Mouse (Mus musculus) CH12.LX (cell line): ENCODE data around the gene Tmem151b. TPM values are rescaled to one million over a fixed set of nuclear protein-coding genes. Genes with fewer than 3 reads are reported as not detected.

ENCODE experiments used
- DNase-seq: peaks from one replicate; pipeline ENCODE4 v3.0.0-alpha.2; 2013; ENCODE audit errors: extremely low read depth
- H3K27ac ChIP-seq: 2 replicates; pipeline ENCODE4 v1.5.1; 2012; ENCODE audit warnings: low read depth, mild to moderate bottlenecking, control low read depth, moderate library complexity; ENCODE audit not compliant: insufficient read depth
- H3K27me3 ChIP-seq: replicated peaks from 2 replicates; pipeline ENCODE3; 2012; ENCODE audit warnings: inconsistent platforms
- H3K36me3 ChIP-seq, 2 experiments: replicated peaks in 1 of 2; 2 replicates each; pipeline versions ENCODE3 to v1.6.1; 2012; ENCODE audit warnings: inconsistent platforms in 1 of 2, low read length in 1 of 2, mild to moderate bottlenecking in 1 of 2, mixed read lengths in 1 of 2, moderate library complexity in 1 of 2; ENCODE audit not compliant: control insufficient read depth in 1 of 2, insufficient read depth in 1 of 2
- H3K4me1 ChIP-seq, 2 experiments: 2 replicates each; pipeline ENCODE4 v1.6.1; 2012; ENCODE audit warnings: inconsistent platforms in 1 of 2, moderate library complexity in 1 of 2; ENCODE audit not compliant: insufficient read depth in 2 of 2, control insufficient read depth in 1 of 2
- H3K4me2 ChIP-seq: 2 replicates; pipeline ENCODE4 v1.6.1; 2012; ENCODE audit warnings: low read depth, mild to moderate bottlenecking, control low read depth; ENCODE audit not compliant: poor library complexity, insufficient read depth, severe bottlenecking
- H3K4me3 ChIP-seq, 3 experiments: fragments of 150-350 bp in 1 of 3; sonication (generic) in 1 of 3; replicated peaks in 1 of 3; 2 replicates each; pipeline versions ENCODE3 to v1.5.1; 2011 to 2012; ENCODE audit warnings: low read depth in 2 of 3, low read length in 2 of 3, mild to moderate bottlenecking in 2 of 3, moderate library complexity in 2 of 3, control low read depth in 1 of 3, improper control_type of control experiment in 1 of 3, inconsistent platforms in 1 of 3, mixed read lengths in 1 of 3; ENCODE audit not compliant: poor library complexity in 1 of 3
- H3K79me2 ChIP-seq: replicated peaks from 2 replicates; pipeline ENCODE4 v1.6.1; 2012; ENCODE audit warnings: mild to moderate bottlenecking, moderate library complexity; ENCODE audit not compliant: control insufficient read depth, poor library complexity, insufficient read depth, severe bottlenecking; ENCODE audit errors: extremely low read depth
- H3K9ac ChIP-seq: 2 replicates; pipeline ENCODE4 v1.6.1; 2012; ENCODE audit warnings: low read depth, mild to moderate bottlenecking, control low read depth, moderate library complexity; ENCODE audit not compliant: insufficient read depth
- H3K9me3 ChIP-seq: replicated peaks from 2 replicates; pipeline ENCODE3; 2012; ENCODE audit warnings: low read length, inconsistent platforms, mixed read lengths
- BHLHE40 ChIP-seq: IDR thresholded peaks from 2 replicates; pipeline ENCODE4 v1.6.1; 2011; ENCODE audit warnings: mild to moderate bottlenecking, low read depth, low read length, improper control_type of control experiment
- CHD1 ChIP-seq: IDR thresholded peaks from 2 replicates; pipeline ENCODE4 v1.6.1; 2012; ENCODE audit warnings: low read depth, low read length, improper control_type of control experiment, inconsistent platforms
- CHD2 ChIP-seq: IDR thresholded peaks from 2 replicates; pipeline ENCODE4 v1.6.1; 2011; ENCODE audit warnings: low read length, improper control_type of control experiment
- E2F4 ChIP-seq: IDR thresholded peaks from 2 replicates; pipeline ENCODE4 v1.6.1; 2011; ENCODE audit warnings: low read depth, low read length, improper control_type of control experiment; ENCODE audit not compliant: insufficient replicate concordance
- ELF1 ChIP-seq: IDR thresholded peaks from 2 replicates; pipeline ENCODE4 v1.6.1; 2014; ENCODE audit warnings: low read depth, mild to moderate bottlenecking, inconsistent platforms, low read length, improper control_type of control experiment
- EP300 ChIP-seq: IDR thresholded peaks from 2 replicates; pipeline ENCODE4 v1.6.1; 2011; ENCODE audit warnings: low read length, improper control_type of control experiment
- ETS1 ChIP-seq: conservative IDR thresholded peaks from 2 replicates; pipeline ENCODE4 v1.6.1; 2012; ENCODE audit warnings: low read depth, mild to moderate bottlenecking, inconsistent platforms, low read length, improper control_type of control experiment, moderate library complexity
- IRF4 ChIP-seq: IDR thresholded peaks from 2 replicates; pipeline ENCODE4 v1.6.1; 2014; ENCODE audit warnings: low read depth, mild to moderate bottlenecking, inconsistent platforms, low read length, improper control_type of control experiment
- JUN ChIP-seq: IDR thresholded peaks from 2 replicates; pipeline ENCODE4 v1.6.1; 2011; ENCODE audit warnings: low read depth, mild to moderate bottlenecking, low read length, improper control_type of control experiment, moderate library complexity; ENCODE audit not compliant: insufficient read depth
- JUND ChIP-seq: conservative IDR thresholded peaks from 2 replicates; pipeline ENCODE4 v1.6.1; 2011; ENCODE audit warnings: low read depth, low read length, improper control_type of control experiment
- KAT2A ChIP-seq: IDR thresholded peaks from 2 replicates; pipeline ENCODE4 v1.6.1; 2012; ENCODE audit warnings: low read length, improper control_type of control experiment, inconsistent platforms; ENCODE audit not compliant: insufficient replicate concordance
- MAFK ChIP-seq: IDR thresholded peaks from 2 replicates; pipeline ENCODE4 v1.6.1; 2011; ENCODE audit warnings: low read length, improper control_type of control experiment; ENCODE audit not compliant: insufficient replicate concordance
- MAX ChIP-seq: IDR thresholded peaks from 2 replicates; pipeline ENCODE4 v1.6.1; 2011; ENCODE audit warnings: low read length, improper control_type of control experiment
- MAZ ChIP-seq: IDR thresholded peaks from 2 replicates; pipeline ENCODE4 v1.6.1; 2012; ENCODE audit warnings: low read depth, mild to moderate bottlenecking, inconsistent platforms, low read length, improper control_type of control experiment, moderate library complexity
- MEF2A ChIP-seq: IDR thresholded peaks from 2 replicates; pipeline ENCODE4 v1.6.1; 2014; ENCODE audit warnings: low read depth, mild to moderate bottlenecking, inconsistent platforms, low read length, improper control_type of control experiment, borderline replicate concordance
- MXI1 ChIP-seq: IDR thresholded peaks from 2 replicates; pipeline ENCODE4 v1.6.1; 2011; ENCODE audit warnings: mild to moderate bottlenecking, low read depth, low read length, improper control_type of control experiment
- MYC ChIP-seq: IDR thresholded peaks from 2 replicates; pipeline ENCODE4 v1.6.1; 2011; ENCODE audit warnings: low read depth, mild to moderate bottlenecking, improper control_type of control experiment, low read length
- NELFE ChIP-seq: IDR thresholded peaks from 2 replicates; pipeline ENCODE4 v1.6.1; 2011; ENCODE audit warnings: low read depth, low read length, improper control_type of control experiment
- NRF1 ChIP-seq: IDR thresholded peaks from 2 replicates; pipeline ENCODE4 v1.6.1; 2014; ENCODE audit warnings: low read depth, mild to moderate bottlenecking, inconsistent platforms, low read length, improper control_type of control experiment, moderate library complexity
- PAX5 ChIP-seq: IDR thresholded peaks from 2 replicates; pipeline ENCODE4 v1.6.1; 2012; ENCODE audit warnings: low read length, inconsistent platforms, mixed read lengths
- POLR2A ChIP-seq: IDR thresholded peaks from 2 replicates; pipeline ENCODE4 v1.6.1; 2011; ENCODE audit warnings: low read depth, mild to moderate bottlenecking, improper control_type of control experiment, low read length
- RAD21 ChIP-seq: IDR thresholded peaks from 2 replicates; pipeline ENCODE4 v1.6.1; 2011; ENCODE audit warnings: low read depth, mild to moderate bottlenecking, low read length, improper control_type of control experiment, moderate library complexity
- RCOR1 ChIP-seq: conservative IDR thresholded peaks from 2 replicates; pipeline ENCODE4 v1.6.1; 2012; ENCODE audit warnings: low read depth, mild to moderate bottlenecking, inconsistent platforms, low read length, improper control_type of control experiment
- SIN3A ChIP-seq: IDR thresholded peaks from 2 replicates; pipeline ENCODE4 v1.6.1; 2012; ENCODE audit warnings: low read length, improper control_type of control experiment, inconsistent platforms
- SMC3 ChIP-seq: IDR thresholded peaks from 2 replicates; pipeline ENCODE4 v1.6.1; 2011; ENCODE audit warnings: low read depth, low read length, improper control_type of control experiment
- TBP ChIP-seq: conservative IDR thresholded peaks from 2 replicates; pipeline ENCODE4 v1.6.1; 2011; ENCODE audit warnings: low read depth, low read length, improper control_type of control experiment
- TCF12 ChIP-seq: IDR thresholded peaks from 2 replicates; pipeline ENCODE4 v1.6.1; 2014; ENCODE audit warnings: low read depth, mild to moderate bottlenecking, inconsistent platforms, low read length, improper control_type of control experiment
- UBTF ChIP-seq: IDR thresholded peaks from 2 replicates; pipeline ENCODE4 v1.6.1; 2012; ENCODE audit warnings: low read depth, mild to moderate bottlenecking, inconsistent platforms, low read length, improper control_type of control experiment, moderate library complexity
- ZKSCAN1 ChIP-seq: IDR thresholded peaks from 2 replicates; pipeline ENCODE4 v1.6.1; 2012; ENCODE audit warnings: low read depth, inconsistent platforms, low read length, improper control_type of control experiment, borderline replicate concordance
- ZMIZ1 ChIP-seq: IDR thresholded peaks from 2 replicates; pipeline ENCODE4 v1.6.1; 2012; ENCODE audit warnings: low read depth, mild to moderate bottlenecking, inconsistent platforms, low read length, improper control_type of control experiment
- dilution Hi-C: fragments of 300-500 bp; cut with MboI; formaldehyde crosslinking; loops from 2 replicates; pipeline ENCODE4 v1.14.3; 2020; ENCODE audit warnings: low sequenced_read_pairs; ENCODE audit not compliant: extremely low pct_unique_long_range_greater_than_20kb, extremely low pct_ligation_motif_present
- in situ Hi-C: fragments of 300-500 bp; cut with MboI; formaldehyde crosslinking; loops from 3 replicates; pipeline ENCODE4 v1.14.3; 2019; ENCODE audit warnings: low sequenced_read_pairs, low pct_ligation_motif_present, low pct_unique_long_range_greater_than_20kb, mixed read lengths
- polyA plus RNA-seq: library from polyadenylated mRNA; unstranded; fragments of >175 nt; gene quantifications from 2 replicates; pipeline ENCODE4 v1.2.1, GENCODE M21; 2012; ENCODE audit warnings: low read depth; ENCODE audit not compliant: insufficient read length
- total RNA-seq, 2 experiments: library from RNA; depleted of rRNA; stranded (reverse); fragments of 300-350 nt in 1 of 2; fragments of >200 nt in 1 of 2; gene quantifications; 2 replicates each; pipeline ENCODE4 v1.2.3; 2012 to 2014

The Tmem151b gene
- total and polyA plus RNA-seq, 3 experiments = 0.12 to 0.53 (median 0.42) TPM

DNA sequence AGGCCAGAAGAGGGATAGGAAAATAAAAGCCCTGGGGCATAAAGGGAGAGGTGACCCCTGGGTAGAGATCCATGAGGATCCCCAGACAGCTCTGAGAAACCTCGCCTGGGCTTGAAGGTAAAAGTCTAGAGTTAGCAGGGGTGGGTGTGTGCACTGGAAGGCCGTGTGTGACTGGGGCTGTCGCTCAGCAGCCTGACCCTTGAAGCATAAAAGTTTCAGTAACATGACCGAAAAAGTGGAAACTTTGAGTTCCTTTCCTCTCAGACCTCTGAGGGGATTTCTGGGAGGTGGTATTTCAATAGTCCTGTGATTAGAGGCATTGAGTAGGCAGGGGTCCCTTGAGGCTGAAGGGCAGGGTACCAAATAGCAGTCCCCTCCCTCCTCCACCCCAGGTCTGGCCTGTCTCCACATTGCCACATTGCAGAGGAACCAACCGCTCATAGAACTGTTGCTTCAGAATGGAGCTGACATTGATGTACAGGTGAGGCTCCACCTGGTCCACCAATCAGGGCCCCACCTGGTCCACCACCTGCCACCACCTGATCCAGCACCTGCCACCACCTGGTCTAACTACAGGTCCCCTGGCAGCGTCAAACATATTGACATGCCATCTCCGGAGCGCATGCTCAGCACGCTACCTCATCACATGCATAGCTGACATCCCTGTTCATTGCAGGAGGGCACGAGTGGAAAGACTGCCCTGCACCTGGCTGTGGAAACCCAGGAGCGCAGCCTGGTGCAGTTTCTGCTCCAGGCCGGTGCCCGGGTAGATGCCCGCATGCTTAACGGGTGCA is 10.5 kb upstream of the Tmem151b start:
- H3K4me2 ChIP-seq = peak overlapping the region; percentile 80
- H3K9ac ChIP-seq = peak overlapping the region; percentile 99; the same call in 1 of the 2 replicates
- in situ Hi-C loops = loop anchor here (5.0 kb wide), 1 partner anchor 83 kb away; the partner anchor contains the start of gene Spats1
- DNase-seq = peak; percentile 73
- H3K27ac ChIP-seq = peak overlapping the region; percentile 90
- dilution Hi-C loops = no loop called here
- H3K36me3 ChIP-seq = peaks cover 38 to 63% of the 10 kb centered on the region in 2 experiments
- H3K79me2 ChIP-seq = peaks cover 43% of the 10 kb centered on the region
- TF ChIP-seq E2F4 (no peak), IRF4 (peak; percentile 81), MAFK (0 out of 2 replicates have a peak, but pooled peaks have one; percentile 7), MXI1 (peak; percentile 18; the same call in 1 of the 2 replicates), SIN3A (peak; percentile 82), CHD2 (no peak; the same call in 1 of the 2 replicates), NELFE (0 out of 2 replicates have a peak, but pooled peaks have one; percentile 6), ZMIZ1 (no peak; the same call in 1 of the 2 replicates), ETS1 (peak; percentile 83), RCOR1 (no peak), SMC3 (no peak; the same call in 1 of the 2 replicates), MAX (peak; percentile 43; the same call in 1 of the 2 replicates), ZKSCAN1 (no peak), NRF1 (peak; percentile 78), MEF2A (no peak), MYC (0 out of 2 replicates have a peak, but pooled peaks have one; percentile 38), JUND (no peak), CHD1 (no peak), BHLHE40 (peak; percentile 86), JUN (0 out of 2 replicates have a peak, but pooled peaks have one; percentile 15), KAT2A (no peak), UBTF (0 out of 2 replicates have a peak, but pooled peaks have one; percentile 53), TBP (peak; percentile 64; the same call in 1 of the 2 replicates), EP300 (peak; percentile 80), TCF12 (peak; percentile 77), PAX5 (no peak), POLR2A (peak; percentile 55), ELF1 (0 out of 2 replicates have a peak, but pooled peaks have one; percentile 0), RAD21 (no peak), MAZ (0 out of 2 replicates have a peak, but pooled peaks have one; percentile 7)
- H3K4me3 ChIP-seq = peak overlapping the region; percentile 41 to 100 (median 90)
- H3K27me3 ChIP-seq = no peaks in the 10 kb centered on the region
- H3K9me3 ChIP-seq = no peaks in the 10 kb centered on the region
- H3K4me1 ChIP-seq = peaks cover 24 to 34% of the 10 kb centered on the region in 2 experiments
